In the genomic region with DNA sequence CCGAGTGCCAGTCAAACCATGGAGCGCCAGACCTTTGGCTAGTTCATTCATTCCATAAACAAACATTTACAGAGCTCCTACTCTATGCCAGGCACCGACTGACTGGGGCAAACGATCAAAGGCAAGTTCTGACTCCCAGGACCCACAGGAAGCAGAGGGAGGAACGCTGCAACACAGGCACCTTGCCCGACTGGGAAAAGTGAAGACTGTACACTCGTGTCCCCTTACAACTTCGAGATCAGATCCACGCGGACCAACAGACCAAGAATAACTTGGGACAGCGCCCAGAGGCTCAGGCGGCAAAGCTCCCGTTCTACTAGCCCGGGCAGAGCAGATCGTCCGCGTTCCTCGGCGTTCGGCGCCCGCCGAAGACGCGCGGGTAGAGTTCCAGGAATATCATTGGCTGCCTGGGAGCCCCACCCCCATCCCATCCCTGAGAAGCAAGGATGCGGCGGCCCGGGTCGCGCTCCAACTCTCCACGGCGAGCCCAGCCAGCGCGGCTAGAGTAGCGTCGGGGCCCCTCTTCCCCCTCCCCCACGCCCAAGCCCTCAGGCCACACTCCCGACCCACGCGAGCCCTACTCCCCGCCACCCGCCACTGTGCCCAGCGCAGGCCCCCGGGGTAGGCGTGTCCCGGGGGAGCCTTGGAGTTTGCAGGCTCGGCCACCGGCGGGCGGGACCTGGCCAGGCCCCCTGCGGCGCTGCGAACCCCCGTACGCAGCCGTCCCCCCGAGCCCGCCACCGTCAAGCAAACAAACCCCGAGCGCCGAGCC, we compare ENCODE assay signal across 8 mouse cellular contexts. TPM values are rescaled to one million over a fixed set of nuclear protein-coding genes. Genes with fewer than 3 reads are reported as not detected.
DNase-seq lines count a peak whose midpoint lies in the region; ATAC-seq lines count a peak whose summit lies in the region.

No protein-coding gene starts in this region.

- H3K36me3 ChIP-seq in forebrain, embryonic 13.5 days (ENCODE audit: poor library complexity, severe bottlenecking) = no peaks in the 10 kb centered on the region

- peak; percentile 90 for ATAC-seq in forebrain, embryonic 13.5 days

- intact Hi-C loops in heart, postnatal 10 days (cut with DNase I) = no loop called here

- peak overlapping the region; percentile 77 for H3K9ac ChIP-seq in forebrain, embryonic 13.5 days

- H3K9me3 ChIP-seq in forebrain, embryonic 13.5 days (replicated peaks) = no peaks in the 10 kb centered on the region

- H3K4me3 ChIP-seq in forebrain, embryonic 13.5 days = peak overlapping the region; percentile 84

- H3K4me1 ChIP-seq in forebrain, embryonic 13.5 days = peaks cover 27% of the 10 kb centered on the region

- H3K4me2 ChIP-seq in forebrain, embryonic 13.5 days = peak overlapping the region; percentile 96

- DNase-seq in R1 (ENCODE audit: low read depth, low spot score) = peak; percentile 91
- peak; percentile 29 for DNase-seq in cerebellum, adult 11 months
- DNase-seq in heart, postnatal 10 days = peak; percentile 71 to 77
- peak; percentile 89 to 90 for DNase-seq in kidney, postnatal 36 days
- DNase-seq in lung, postnatal 10 days = peak; percentile 78
- DNase-seq in retina, postnatal 7 days (ENCODE audit: low read depth, low spot score) = peak; percentile 49
- DNase-seq in adipocyte (ENCODE audit: low spot score) = no peak

- H3K27ac ChIP-seq in forebrain, embryonic 13.5 days = peak overlapping the region; percentile 74

- H3K27me3 ChIP-seq in forebrain, embryonic 13.5 days = no peaks in the 10 kb centered on the region

- WGBS in forebrain, embryonic 13.5 days = 1% methylated on average over 62 of the region's 63 CpGs

RNA-seq across cellular contexts. Expression of gene Plekha7, which starts 0.9 kb away (rescaled TPM):
- 13.1 and 15.6 TPM in 2 replicates for polyA plus RNA-seq in forebrain, embryonic 13.5 days (2015; fragmentation: Nextera tagmentation; extraction: Ambion mirVana)
- 10 to 100 TPM in 1 of 2 experiments, 1 to 10 TPM in 1; 9.5 to 11.9 TPM for total RNA-seq in heart, postnatal 10 days (2021)

RNA-seq across cellular contexts. Expression of gene Rps13, which starts 26.7 kb away (rescaled TPM):
- polyA plus RNA-seq in forebrain, embryonic 13.5 days (2015; fragmentation: Nextera tagmentation; extraction: Ambion mirVana) = 673 and 704 TPM in 2 replicates
- total RNA-seq in heart, postnatal 10 days (2021) = 100 to 1,000 TPM; 356 to 364 TPM
